Mouse (Mus musculus): ENCODE data around the gene 1700015F17Rik.

1700015F17Rik gene

GRCm38 (mm10) chr5:5479043-5479442 is at the start of gene 1700015F17Rik:
Gene 1700015F17Rik, minus strand, starts transcription at chr5:5479143.
- in situ Hi-C loops (cut with MboI, MseI), result no loop called here

- in situ Hi-C loops (cut with MboI, MseI), result no loop called here
Measured at GRCm38 (mm10) chr5:5515411-5515810, 36.5 kb upstream of the 1700015F17Rik start.

- in situ Hi-C loops (cut with MboI, MseI), result no loop called here
Measured at GRCm38 (mm10) chr5:5514196-5515076, 35.5 kb upstream of the 1700015F17Rik start, which contains the start of gene Cldn12. Gene Cldn12, minus strand, starts transcription at chr5:5514958.

GRCm38 (mm10) chr5:5511401-5511800 is 32.5 kb upstream of the 1700015F17Rik start:
- in situ Hi-C loops (cut with MboI, MseI), result no loop called here

- in situ Hi-C loops (cut with MboI, MseI), result no loop called here
Measured at GRCm38 (mm10) chr5:5510989-5511388, 32.0 kb upstream of the 1700015F17Rik start.

- in situ Hi-C loops (cut with MboI, MseI), result no loop called here
Measured at GRCm38 (mm10) chr5:5510304-5510887, 31.5 kb upstream of the 1700015F17Rik start.

GRCm38 (mm10) chr5:5508231-5508630 is 29.3 kb upstream of the 1700015F17Rik start:
- in situ Hi-C loops (cut with MboI, MseI), result no loop called here

GRCm38 (mm10) chr5:5507701-5508225 is 28.8 kb upstream of the 1700015F17Rik start:
- in situ Hi-C loops (cut with MboI, MseI), result no loop called here

- in situ Hi-C loops (cut with MboI, MseI), result no loop called here
Measured at GRCm38 (mm10) chr5:5504456-5504855, 25.5 kb upstream of the 1700015F17Rik start.

- in situ Hi-C loops (cut with MboI, MseI), result no loop called here
Measured at GRCm38 (mm10) chr5:5503381-5503780, 24.4 kb upstream of the 1700015F17Rik start.

GRCm38 (mm10) chr5:5501583-5501982 is 22.6 kb upstream of the 1700015F17Rik start:
- in situ Hi-C loops (cut with MboI, MseI), result no loop called here

- in situ Hi-C loops (cut with MboI, MseI), result loop anchor here (5.0 kb wide), 1 partner anchor 256 kb away; no protein-coding TSS in a partner anchor
Measured at GRCm38 (mm10) chr5:5496393-5496792, 17.4 kb upstream of the 1700015F17Rik start.

- in situ Hi-C loops (cut with MboI, MseI), result loop anchor here (5.0 kb wide), 1 partner anchor 257 kb away; no protein-coding TSS in a partner anchor
Measured at GRCm38 (mm10) chr5:5495042-5495441, 16.1 kb upstream of the 1700015F17Rik start.

GRCm38 (mm10) chr5:5494269-5495005 is 15.5 kb upstream of the 1700015F17Rik start:
- in situ Hi-C loops (cut with MboI, MseI), result loop anchor here (5.0 kb wide), 1 partner anchor 258 kb away; no protein-coding TSS in a partner anchor

- in situ Hi-C loops (cut with MboI, MseI), result no loop called here
Measured at GRCm38 (mm10) chr5:5492163-5492562, 13.2 kb upstream of the 1700015F17Rik start.

GRCm38 (mm10) chr5:5486071-5486470 is 7.1 kb upstream of the 1700015F17Rik start:
- in situ Hi-C loops (cut with MboI, MseI), result loop anchor here (5.0 kb wide), 1 partner anchor 524 kb away; no protein-coding TSS in a partner anchor

GRCm38 (mm10) chr5:5483254-5483858 is 4.4 kb upstream of the 1700015F17Rik start:
- in situ Hi-C loops (cut with MboI, MseI), result no loop called here

- in situ Hi-C loops (cut with MboI, MseI), result no loop called here
Measured at GRCm38 (mm10) chr5:5481662-5482061, 2.7 kb upstream of the 1700015F17Rik start.

GRCm38 (mm10) chr5:5476133-5476532 is 2.8 kb downstream of the 1700015F17Rik start:
- in situ Hi-C loops (cut with MboI, MseI), result no loop called here

- in situ Hi-C loops (cut with MboI, MseI), result no loop called here
Measured at GRCm38 (mm10) chr5:5465256-5465655, 13.7 kb downstream of the 1700015F17Rik start.

All from regulatory T cell (primary cell).